Mouse (Mus musculus) 3134 (cell line): ENCODE measurements around the gene AC161166.1.

Experiments used
- DNase-seq: peaks from one replicate; pipeline ENCODE4 v3.0.0-alpha.2; 2011; ENCODE audit warnings: low spot score; ENCODE audit not compliant: insufficient read length; ENCODE audit errors: extremely low read depth

AC161166.1 gene

GRCm38 (mm10) chr7:24512355-24512754 lies at the start of gene AC161166.1:
AC161166.1 (minus strand) TSS chr7:24512455.
- DNase-seq = no peak

- DNase-seq = no peak
Measured at GRCm38 (mm10) chr7:24561450-24561849, 49.2 kb upstream of the AC161166.1 start.

GRCm38 (mm10) chr7:24555786-24556185 lies 43.5 kb upstream of the AC161166.1 start:
- DNase-seq = no peak

GRCm38 (mm10) chr7:24551985-24552759 lies 39.9 kb upstream of the AC161166.1 start:
- no peak for DNase-seq

- DNase-seq = no peak
Measured at GRCm38 (mm10) chr7:24547534-24548036, 35.3 kb upstream of the AC161166.1 start.

GRCm38 (mm10) chr7:24546634-24547389 lies 34.6 kb upstream of the AC161166.1 start:
- DNase-seq = peak; percentile 97

- DNase-seq = no peak
Measured at GRCm38 (mm10) chr7:24546068-24546614, 33.9 kb upstream of the AC161166.1 start, which contains the start of the genes Pinlyp and Xrcc1. Pinlyp (minus strand) TSS chr7:24546118. Xrcc1 (plus strand) TSS chr7:24546289.

GRCm38 (mm10) chr7:24544506-24544905 lies 32.3 kb upstream of the AC161166.1 start:
- no peak for DNase-seq

GRCm38 (mm10) chr7:24539686-24540085 lies 27.4 kb upstream of the AC161166.1 start:
- no peak for DNase-seq

- no peak for DNase-seq
Measured at GRCm38 (mm10) chr7:24538701-24539100, 26.4 kb upstream of the AC161166.1 start.

- DNase-seq = no peak
Measured at GRCm38 (mm10) chr7:24538154-24538553, 25.9 kb upstream of the AC161166.1 start.

- DNase-seq = no peak
Measured at GRCm38 (mm10) chr7:24537591-24537990, 25.3 kb upstream of the AC161166.1 start.

GRCm38 (mm10) chr7:24537081-24537480 lies 24.8 kb upstream of the AC161166.1 start:
- no peak for DNase-seq

GRCm38 (mm10) chr7:24534301-24534700 lies 22.0 kb upstream of the AC161166.1 start:
- no peak for DNase-seq

GRCm38 (mm10) chr7:24533806-24534205 lies 21.6 kb upstream of the AC161166.1 start:
- no peak for DNase-seq

GRCm38 (mm10) chr7:24533031-24533571 lies 20.8 kb upstream of the AC161166.1 start:
- no peak for DNase-seq

GRCm38 (mm10) chr7:24531211-24531971 lies 19.1 kb upstream of the AC161166.1 start:
- DNase-seq = peak; percentile 78

GRCm38 (mm10) chr7:24530062-24530931 lies 18.0 kb upstream of the AC161166.1 start, which contains the start of gene Irgq:
Irgq (plus strand) TSS chr7:24530689.
- peak; percentile 93 for DNase-seq

GRCm38 (mm10) chr7:24529580-24529979 lies 17.3 kb upstream of the AC161166.1 start:
- no peak for DNase-seq
